Mouse (Mus musculus): Measurements from ENCODE around the gene Dnah11.

The Dnah11 gene

DNA sequence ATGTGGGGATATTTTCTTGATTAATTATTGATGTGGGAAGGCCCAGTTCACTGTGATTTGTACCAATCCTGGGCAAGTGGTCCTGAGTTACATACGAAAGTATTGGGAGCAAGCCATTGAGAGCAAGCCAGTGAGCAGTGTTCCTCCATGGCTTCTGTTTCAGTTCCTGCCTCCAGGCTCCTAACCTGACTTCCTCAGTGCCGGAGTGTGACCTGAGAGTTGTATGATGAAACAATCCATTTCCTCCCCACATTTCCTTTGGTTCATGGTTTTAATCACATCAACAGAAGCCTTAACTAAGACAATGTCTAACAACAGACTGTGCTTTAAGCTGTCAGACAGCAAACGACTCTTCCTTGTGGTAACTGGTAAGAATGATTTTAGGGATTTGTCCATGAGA is 114.0 kb downstream of the Dnah11 start:
- DNase-seq = no peak

DNA sequence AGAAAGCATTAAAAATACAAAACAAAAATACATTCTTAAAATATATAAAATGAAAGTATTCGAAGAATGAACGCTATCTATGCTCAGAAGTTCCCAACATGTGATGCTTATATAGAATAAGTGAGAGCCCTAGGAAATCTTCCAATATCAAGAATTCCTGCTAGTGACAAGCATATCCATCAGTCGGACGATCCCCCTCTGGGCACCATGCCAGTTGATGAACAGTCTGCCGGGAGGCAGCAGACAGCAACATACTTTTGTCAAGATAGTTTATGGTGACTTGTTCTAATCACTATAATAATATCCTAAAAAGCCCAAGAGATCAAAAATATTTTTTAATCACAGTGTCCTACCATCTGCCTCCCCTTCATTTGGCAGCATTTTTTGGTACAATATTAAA is 114.7 kb downstream of the Dnah11 start:
- no peak for DNase-seq

DNA sequence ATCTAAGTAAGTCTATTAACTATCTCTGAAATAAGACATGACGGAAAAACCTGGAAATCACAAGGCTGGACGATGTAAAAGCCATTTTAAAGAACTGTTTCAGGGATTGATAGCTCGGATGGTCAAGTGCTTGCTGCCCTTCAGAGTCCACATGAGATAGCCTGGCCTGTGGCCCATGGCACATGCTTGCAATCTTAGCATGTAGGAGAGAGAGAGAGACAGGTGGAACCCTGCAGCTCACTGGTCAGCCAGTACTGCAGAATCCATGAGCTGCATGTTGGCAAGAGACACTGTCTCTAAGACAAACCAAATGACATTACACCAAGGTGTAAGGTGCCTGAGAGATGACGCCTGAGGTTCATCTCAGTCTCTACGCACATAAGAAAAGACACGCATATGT is 118.4 kb downstream of the Dnah11 start:
- DNase-seq = no peak

DNA sequence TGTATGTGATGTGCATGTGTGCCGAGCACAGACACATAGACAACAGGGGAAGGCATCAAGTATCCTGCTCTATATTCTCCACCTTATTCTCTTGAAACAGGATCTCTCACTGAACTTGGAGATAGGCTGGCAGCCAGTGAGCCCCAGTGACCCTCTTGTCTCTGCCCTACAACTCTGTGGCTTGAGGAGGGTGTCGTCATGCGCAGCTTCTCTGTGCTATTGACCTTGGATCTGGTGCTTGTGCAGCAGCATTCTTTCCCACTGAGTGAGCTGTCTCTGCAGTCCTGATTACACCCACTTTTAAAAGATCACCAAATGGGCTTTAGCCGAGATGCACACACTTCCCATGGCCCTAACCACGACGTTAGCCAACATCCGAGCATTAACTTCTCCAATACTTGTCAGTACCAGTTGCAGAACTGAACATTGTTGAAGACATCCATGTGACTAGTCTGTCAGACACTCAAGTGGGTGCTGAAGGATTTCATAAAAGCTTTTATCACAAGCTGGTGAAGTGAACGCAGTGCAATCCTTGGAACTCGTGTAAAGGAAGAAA is 120.3 kb downstream of the Dnah11 start:
- no peak for DNase-seq

DNA sequence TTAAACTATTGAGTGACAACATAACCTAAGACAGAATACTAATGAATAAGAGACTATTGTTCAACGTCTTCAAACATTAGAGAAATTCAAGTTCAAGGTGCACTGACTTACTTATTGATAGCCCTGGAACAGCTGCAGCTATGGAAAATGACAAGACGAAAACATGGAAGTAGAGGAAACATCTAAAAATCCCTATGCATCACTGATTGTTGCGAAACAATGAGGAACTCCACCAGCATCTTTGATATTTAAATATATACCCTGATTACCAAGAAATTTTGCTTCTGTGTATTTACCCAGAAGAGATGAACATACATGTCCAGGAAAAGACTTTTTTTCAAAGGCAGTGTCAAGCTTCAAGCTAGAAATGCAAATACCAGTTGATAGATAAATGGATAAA is 122.0 kb downstream of the Dnah11 start:
- DNase-seq = no peak

DNA sequence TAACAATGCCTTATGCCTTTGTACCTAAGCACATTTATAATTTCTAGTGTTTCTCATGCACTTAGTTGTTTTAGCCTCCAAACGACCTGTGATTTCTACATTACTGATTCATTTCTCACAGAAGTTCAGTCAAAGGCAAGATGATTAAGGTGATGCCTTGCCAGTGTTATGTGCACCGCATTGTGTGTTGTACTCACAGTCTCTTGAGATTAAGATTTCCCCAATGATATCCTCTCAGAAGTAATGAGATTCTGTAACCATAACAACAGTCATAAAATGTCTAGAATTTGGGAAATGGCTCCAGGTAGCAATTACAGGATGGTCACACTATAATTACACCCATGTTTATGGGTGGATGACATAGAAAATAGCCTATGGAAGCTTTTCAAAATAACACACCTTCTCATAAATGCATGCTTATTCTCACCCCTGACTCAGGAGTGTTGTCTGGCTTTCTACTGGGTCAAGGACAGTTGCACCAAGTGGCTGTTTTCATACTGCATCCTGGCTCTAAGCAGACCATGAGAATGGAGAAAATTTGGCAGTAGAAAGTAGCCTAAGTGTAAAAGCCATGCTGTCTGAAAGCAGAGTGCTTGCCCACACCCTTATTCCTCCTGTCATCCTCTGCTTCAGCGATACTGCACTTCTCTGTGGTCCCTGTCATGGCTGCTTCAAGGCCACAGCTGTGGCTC is 126.5 kb downstream of the Dnah11 start:
- no peak for DNase-seq

DNA sequence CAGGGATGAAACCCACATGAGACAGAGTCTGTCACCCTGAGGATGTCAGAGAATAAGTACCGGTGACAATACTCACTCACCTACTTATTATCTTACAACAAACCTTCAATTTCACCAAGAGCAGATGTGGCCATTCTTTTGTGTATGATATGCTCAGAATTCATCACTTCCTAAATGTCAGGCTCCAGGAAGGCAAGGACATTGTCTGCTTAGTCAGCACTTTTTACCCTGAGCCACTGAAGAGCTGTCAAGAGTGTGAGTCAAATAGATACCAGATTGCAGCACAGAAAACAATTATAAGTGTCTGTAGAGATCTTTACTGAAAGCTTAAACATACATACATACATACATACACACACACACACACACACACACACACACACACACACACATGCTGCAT is 127.2 kb downstream of the Dnah11 start:
- no peak for DNase-seq

DNA sequence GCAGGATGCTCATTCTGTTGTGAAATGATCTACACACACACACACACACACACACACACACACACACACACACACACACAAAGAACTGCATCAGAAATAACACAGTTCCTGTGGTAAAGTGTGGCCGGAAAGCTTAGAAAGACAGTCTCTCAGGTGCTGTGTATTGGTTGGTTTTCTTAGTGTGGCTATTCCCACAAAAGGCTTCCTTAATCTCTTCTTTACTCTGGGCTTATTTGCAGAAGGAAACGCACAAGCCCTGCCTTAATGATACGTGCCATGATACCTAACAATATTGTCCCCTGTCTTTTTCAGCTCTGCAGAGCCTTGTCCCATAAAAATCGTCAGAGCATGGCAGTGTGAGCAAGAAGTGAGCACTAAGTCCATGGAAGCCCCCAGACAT is 130.1 kb downstream of the Dnah11 start:
- no peak for DNase-seq

DNA sequence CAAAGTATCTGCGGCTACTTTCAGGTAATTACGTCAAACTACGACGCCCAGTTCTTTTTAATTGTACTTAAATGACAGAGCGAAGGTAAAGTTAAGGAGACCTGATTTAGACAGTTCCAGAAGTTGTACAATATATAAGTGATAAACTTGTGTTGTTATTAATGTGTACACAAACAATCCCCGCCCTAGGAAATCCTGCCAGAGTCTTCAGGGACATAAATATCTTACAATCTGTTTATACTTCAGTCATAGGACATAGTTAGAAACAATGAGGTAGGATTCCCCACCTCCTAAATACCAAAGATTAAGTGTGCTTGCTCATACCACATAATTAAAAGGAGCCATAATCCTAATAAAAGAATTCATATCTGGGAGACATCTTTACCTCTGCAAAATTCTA is 136.5 kb downstream of the Dnah11 start:
- no peak for DNase-seq

DNA sequence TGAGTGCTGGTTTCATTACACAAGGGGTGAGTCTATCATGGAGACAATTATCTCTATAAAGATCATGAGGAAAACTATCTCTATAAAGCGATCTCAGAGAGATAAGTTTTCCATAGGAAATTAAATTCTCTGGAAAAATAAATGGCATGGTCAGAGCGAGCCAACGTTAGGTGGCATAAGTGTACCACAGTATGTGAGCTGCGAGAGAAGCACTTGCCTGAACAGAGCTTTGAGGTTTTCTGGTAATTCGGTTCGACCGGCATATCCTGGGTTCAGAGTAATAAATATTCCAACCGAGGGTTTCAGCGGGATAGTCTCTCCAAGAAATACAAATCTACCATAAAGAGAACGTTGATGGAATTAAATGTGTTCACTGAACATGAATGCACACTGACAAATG is 142.0 kb downstream of the Dnah11 start:
- DNase-seq = no peak

DNA sequence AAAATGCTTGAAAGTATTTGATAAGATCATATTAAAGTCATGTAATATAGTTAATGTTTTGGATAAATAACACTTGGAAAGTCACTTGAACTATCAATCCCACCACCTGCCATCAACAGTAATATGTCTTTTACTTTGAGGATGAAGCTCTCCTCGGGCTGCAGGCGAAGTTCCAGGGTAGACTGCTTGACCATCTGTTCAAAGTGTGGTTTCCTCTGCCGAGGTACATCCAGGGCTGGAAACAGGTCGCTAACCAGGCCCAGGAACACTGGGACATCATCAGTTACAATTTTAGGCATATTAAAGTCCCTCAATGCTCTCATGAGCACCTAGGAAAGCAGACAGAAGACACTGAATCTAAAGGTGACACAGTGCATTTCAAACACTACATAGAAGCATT is 153.5 kb downstream of the Dnah11 start:
- no peak for DNase-seq

DNA sequence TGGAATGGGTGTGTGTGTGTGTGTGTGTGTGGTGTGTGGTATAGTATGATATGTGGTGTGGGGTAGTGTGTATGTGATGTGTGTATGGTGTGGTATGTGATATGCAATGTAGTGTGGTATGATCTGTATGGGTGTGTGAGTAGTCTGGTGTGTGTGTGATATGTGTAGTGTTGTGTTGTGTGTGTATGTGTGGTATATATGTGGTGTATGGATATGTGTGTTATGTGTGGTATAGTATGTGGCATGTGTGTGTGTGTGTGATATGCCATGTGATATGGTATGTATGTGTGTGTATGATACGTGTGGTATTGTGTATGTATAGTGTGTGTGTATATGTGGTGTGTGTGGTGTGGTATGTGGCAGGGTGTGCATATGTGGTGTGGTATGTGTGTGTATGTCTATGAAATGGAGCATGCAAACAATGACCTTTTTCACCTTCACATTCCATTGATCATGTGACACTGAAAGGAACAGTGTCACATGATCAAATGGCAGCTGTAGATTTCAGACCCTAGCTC is 155.7 kb downstream of the Dnah11 start:
- no peak for DNase-seq

DNA sequence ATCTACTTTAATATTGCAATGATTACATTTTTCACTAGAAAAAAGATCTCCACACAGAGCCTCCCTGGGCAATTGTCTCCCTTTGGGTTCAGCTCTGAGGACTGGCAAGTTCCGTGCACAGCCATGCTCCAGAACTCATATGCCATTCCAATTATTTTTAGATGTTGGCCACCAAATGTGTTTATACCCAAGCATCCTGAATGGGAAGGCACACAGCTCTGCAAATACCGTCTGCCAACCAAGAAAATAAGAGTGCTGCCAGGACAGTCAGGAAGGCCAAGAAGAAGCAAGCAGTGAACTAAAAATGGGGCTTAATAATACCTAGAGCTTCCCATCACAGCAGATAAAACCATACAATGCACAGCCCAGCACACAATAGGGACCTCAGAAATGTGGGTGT is 156.6 kb downstream of the Dnah11 start:
- DNase-seq = no peak

DNA sequence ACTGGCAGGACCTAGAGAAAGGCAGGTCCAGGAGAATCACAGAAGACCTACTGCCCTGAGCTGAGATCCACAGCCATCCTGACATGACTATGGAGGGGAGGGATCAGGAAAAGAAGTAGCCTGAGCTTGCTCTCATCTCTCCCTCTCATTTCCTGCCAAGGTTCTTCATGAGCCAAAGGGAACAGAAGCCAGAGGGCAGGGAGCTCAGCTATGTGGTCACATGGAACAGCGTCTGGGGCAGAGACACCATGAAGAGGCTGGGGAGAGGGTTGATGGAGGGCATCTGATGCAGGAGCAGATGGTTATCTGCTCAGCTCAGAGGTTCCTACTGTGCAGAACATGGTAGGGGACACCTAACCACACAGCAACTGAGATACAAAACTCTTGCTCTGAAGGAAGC is 163.9 kb downstream of the Dnah11 start:
- DNase-seq = no peak

DNA sequence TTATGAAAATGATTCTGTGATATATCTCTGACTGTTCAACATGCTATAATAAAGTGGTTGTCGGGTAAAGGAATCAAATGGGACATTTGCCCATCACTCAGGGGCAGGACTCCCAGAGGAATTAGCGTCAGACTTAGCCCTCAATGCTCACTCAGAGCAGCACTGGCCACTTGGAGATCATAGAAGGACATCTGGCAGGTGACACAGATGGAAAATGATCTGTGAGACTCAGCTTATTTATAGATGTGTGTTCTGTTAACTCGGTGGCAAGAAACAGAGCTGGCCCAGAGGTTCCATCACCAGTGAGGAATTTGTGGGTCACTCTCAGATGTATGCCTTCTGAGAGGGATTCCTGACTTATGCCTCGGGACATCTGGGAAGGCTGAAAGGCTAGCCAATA is 173.1 kb downstream of the Dnah11 start:
- no peak for DNase-seq

DNA sequence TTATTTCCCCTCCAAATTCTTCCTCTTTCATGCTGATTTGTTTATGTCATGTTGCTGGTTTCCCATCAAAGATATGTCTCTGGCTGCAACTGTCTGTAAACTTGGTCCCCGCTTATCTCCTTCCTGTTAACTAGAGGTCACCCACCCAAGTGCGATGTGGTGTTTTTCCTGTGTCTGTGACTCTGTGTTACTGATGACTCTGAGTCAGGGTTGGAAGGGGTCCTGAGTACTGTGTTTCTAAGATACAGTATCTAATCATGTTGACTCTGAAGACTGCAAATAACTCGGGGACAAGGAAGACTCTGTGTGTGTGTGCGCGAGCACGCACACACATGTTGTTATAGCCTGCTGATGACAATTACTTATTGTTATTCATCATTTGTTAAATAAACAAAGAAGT is 179.9 kb downstream of the Dnah11 start:
- no peak for DNase-seq

DNA sequence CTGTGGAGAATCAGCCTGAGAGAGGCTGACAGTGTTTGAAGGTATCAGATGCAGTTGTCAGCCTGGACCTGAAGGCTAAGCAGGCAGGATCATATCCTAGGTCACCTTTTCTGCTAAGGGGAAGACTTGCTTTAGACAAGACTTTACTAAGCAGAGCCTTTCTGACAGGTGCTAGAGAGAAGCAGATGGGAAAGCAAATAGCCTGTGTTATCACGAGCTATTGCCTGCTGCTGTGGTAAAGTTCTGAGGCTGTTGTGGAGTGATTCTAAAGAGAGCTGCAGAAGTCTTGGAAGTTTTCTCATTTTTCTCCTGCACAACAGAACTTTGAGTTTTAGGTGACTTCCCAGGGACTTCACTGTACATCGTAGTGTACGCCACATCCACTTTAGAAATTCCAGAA is 185.0 kb downstream of the Dnah11 start:
- no peak for DNase-seq

DNA sequence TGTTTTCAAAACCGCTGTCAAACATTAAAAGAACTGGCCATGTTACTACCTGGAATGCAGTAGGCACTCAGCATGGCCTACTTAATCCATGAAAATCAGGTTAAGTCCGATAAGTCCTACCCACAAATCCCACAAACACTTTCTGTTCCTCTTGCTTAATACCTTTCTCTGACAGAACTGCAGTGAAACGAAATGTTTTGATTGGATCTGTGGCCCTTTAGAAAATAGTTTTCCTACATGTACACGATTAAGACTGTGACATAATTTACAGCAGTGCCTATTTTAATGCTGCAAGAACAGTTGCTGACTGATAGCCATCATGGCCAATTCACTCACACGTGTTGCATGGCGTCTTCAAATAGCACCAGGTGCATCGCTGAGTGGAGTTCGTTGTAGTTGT is 186.9 kb downstream of the Dnah11 start:
- DNase-seq = no peak

DNA sequence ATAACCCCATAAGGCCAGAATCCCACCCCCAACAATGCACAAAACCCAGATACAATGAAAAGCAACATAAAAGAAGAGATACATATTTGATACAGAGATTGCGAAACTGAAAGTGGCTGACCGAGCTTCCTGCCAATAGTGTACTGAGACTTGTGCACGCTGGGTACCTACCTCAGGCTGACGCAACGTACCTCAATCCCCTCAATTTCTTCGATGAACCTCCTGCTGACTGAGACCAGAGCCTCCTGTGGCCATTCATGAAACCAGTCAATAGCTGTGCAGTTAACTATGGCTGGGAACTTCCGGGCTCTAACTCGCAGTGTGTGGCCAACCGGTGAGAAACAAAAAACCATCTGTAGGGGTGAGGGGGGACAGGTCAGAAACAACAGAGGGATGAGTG is 203.9 kb downstream of the Dnah11 start:
- DNase-seq = no peak

DNA sequence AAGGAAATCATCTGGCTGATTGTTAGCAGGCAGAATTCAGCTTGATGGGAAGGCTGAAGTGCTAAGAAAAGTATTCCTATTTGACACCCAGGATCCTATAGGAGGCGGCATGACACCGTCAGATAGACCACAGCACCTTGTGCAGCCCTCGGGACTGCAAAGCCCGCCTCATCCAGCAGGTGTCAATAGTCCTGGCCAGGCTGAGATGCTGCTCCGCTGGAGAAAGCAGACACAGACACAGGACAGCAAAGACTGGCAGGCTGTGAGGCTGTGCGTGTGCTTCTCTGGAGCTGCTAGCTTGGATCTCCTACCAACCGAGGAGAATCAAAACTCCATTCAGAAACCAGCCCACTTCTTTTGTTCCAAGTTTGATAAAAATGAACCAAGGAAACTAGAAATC is 205.3 kb downstream of the Dnah11 start:
- peak; percentile 84 for DNase-seq

DNA sequence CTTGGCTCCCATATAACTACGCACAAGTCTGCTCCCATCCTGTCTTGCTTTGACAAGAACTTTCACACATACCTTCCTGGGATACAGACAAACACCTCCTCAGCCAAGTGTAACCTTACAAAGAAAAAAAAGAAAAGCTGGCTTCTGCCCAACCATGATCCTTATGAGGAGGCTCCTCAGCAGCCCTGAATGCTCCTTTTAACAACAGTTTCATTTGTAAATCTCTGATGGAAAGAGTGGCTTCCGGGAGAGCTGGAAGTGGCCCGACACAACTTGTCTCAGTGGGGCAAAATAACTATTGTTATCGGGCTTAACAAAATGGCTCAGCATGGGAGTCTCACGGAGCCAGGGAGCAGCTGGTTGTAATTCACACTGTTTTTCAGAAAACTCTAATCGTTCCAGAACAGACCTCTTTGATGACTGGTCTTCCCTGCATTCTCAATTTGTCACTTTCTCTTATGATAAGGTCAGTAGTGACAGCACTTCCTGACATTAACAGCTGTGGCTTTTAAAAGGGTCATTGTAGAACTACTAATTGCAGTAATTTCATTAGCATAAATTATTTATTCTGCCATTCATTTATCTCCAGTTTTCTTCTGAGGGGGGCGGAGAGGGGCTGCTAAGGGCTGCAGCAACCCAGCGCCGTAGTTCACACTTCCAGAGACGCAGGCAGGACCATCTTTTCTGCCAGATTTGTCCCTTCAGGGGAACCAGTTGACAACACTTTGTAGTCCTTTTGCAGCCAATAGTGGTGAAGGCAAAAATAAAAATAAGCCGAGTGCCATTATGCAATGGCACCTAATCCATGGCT is 209.6 kb downstream of the Dnah11 start:
- DNase-seq = peak; percentile 8

DNA sequence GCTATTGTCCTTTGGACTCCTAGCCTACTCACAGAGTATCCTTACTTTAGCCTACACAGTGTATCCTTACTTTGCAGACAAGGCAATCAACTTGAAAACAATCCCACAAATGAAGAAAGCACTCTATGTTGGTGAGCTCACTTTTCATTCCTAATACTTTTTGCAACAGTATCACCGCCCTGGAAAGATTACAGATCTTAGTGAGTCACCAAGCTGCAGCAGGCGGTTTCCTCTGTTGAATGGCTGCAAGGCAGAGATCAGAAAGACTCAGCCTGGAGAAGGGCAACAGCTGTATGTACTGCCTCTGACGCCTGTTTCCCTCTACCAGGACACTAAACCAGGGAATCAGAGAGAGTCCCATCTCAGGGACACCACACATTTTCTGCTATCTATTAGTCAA is 218.5 kb downstream of the Dnah11 start:
- no peak for DNase-seq

DNA sequence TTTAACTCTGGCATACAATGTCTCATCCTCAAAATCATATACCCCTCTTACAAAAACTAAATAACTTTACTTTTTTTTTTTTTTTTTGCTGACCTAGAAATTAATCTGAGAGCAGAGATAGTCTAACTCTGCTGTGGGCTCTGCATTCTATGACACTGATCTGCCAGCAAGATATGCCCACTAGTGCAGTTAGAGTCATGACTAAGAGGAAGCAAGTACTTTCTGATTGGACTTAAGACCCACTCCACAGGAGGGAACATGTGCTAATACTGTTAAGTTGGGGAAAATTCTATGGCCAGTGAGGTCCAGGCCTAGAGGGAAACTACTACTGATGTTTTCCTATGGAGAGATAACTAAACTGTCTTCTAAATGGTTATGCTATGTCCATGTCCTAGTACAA is 225.1 kb downstream of the Dnah11 start:
- DNase-seq = no peak

DNA sequence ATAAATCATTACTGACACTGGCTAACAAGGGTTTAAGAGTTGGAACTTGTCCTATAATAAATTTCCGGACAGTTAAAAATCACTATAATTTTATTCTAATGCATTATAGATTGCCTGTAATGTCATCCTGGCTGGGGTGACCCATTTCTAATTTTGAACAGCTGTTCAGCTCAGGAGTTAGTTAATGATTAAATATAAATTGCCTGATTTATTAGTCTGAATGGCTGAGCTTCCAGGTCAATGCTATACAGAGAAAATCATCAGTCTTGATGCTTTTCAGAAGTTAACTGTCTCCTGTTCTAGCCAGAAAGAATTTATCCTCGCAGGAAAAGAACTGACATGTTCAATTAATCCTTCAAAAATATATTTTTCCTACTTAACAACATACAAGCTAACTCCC is 236.1 kb downstream of the Dnah11 start:
- DNase-seq = no peak
